Mouse (Mus musculus): ENCODE results near the gene Ccdc187. TPM values are rescaled to one million over a fixed set of nuclear protein-coding genes. Genes with fewer than 3 reads are reported as not detected.

Ccdc187 gene
- polyA plus RNA-seq, 1 experiment from 2014 or later = 0.27 TPM

DNA sequence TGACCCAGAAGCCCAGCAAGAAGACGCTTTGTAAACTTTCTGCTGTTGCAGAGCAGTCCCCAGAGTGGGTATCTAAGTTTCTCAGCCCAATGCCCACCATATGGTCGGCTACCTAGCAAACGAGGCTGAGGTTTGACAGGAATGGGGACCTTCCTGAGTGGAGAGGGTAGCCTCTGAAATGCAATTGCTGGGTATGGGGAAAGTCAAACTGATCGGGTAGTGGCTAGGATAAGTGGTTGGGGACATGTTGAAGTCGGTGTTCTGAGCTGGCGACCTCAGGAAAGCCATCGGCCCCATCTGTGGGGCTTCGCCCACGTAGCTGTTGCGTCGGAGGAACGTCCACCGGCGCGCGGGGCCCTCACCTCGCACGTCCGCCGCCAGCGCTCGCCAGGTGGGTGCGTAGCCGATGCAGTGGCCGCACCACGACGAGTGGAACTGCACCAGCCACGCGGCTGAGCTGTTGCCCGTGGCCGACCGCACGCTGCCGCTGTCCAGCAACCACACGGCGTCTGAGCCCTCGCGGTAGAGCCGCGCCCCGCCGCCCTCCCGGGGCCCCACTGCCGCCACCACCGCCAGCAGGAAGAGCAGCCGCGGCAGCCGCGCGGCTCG lies 57.6 kb downstream of the Ccdc187 start:
- Histone ChIP-seq H3K9ac (ENCODE audit: low read depth, low read length) (peak overlapping the region; percentile 92), H3K27ac (ENCODE audit: low read length) (peak overlapping the region; percentile 84), H3K27me3 (replicated peaks; ENCODE audit: control insufficient read depth, insufficient read depth, low read length) (no peaks in the 10 kb centered on the region), H3K4me2 (ENCODE audit: low read depth, low read length) (peak overlapping the region; percentile 85), H3K4me1 (ENCODE audit: control insufficient read depth, insufficient read depth, low read length) (peaks cover 37% of the 10 kb centered on the region), H3K9me3 (ENCODE audit: control insufficient read depth, low read length) (no peaks in the 10 kb centered on the region), H3K4me3 (ENCODE audit: low read length) (peak overlapping the region; percentile 85), H3K36me3 (ENCODE audit: control insufficient read depth, insufficient read depth, low read length) (no peaks in the 10 kb centered on the region)
- under 1% methylated on average over 51 of the region's 51 CpGs for WGBS
- ATAC-seq = peak; percentile 39

DNA sequence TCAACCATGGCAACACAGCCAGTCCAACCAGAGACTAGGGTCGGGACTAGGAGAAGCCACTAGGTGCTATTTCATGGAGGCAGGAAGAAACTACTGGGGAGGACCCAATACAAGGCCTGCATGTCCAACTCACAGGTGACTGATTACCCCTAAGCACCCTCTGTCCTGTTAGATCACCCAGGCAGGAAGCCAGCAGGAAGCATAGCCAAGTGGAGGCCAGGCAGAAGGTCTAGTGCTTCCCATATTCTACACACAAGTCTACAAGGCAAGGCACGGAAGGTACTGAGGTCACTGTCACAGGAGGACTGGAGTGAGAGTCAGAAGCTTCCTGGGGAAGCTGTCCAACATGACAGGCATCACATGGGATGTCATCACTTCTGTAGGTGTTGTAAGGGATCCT lies 59.6 kb downstream of the Ccdc187 start:
- no peak overlapping the region for H3K4me3 ChIP-seq (ENCODE audit: low read length)
- no peaks in the 10 kb centered on the region for H3K27me3 ChIP-seq (replicated peaks; ENCODE audit: control insufficient read depth, insufficient read depth, low read length)
- 0 out of 2 replicates have a peak, but pooled peaks have one; percentile 10 for ATAC-seq
- H3K9me3 ChIP-seq (ENCODE audit: control insufficient read depth, low read length) = no peaks in the 10 kb centered on the region
- 0 out of 2 replicates have a peak overlapping the region, but pooled peaks have one; percentile 9 for H3K4me2 ChIP-seq (ENCODE audit: low read depth, low read length)
- peaks cover 28% of the 10 kb centered on the region for H3K4me1 ChIP-seq (ENCODE audit: control insufficient read depth, insufficient read depth, low read length)
- no peak overlapping the region for H3K9ac ChIP-seq (ENCODE audit: low read depth, low read length)
- peak overlapping the region; percentile 70 for H3K27ac ChIP-seq (ENCODE audit: low read length)
- H3K36me3 ChIP-seq (ENCODE audit: control insufficient read depth, insufficient read depth, low read length) = no peaks in the 10 kb centered on the region
- WGBS = 58% methylated on average over 2 of the region's 2 CpGs

DNA sequence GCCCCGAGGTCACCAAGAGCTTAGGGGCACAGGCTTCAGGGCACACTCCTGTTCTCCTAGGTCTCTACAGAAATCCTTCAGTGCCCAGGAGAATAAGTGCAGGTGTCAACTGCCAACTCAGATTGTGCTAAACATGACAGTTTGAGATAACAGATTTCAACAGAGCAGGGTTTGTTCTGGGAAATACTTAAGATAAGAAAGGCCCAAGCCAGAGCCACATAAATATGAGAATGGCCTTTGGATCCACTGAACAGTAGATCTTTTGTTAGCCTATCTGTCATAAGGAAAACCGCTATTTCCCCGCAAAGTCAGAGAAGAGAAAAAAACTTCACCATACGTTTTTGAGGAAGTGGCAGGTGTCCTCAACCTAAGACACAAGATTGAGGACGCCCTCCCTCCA lies 60.1 kb downstream of the Ccdc187 start:
- Histone ChIP-seq H3K36me3 (ENCODE audit: control insufficient read depth, insufficient read depth, low read length) (no peaks in the 10 kb centered on the region), H3K4me1 (ENCODE audit: control insufficient read depth, insufficient read depth, low read length) (peaks cover 26% of the 10 kb centered on the region), H3K4me2 (ENCODE audit: low read depth, low read length) (0 out of 2 replicates have a peak overlapping the region, but pooled peaks have one; percentile 9), H3K27me3 (replicated peaks; ENCODE audit: control insufficient read depth, insufficient read depth, low read length) (no peaks in the 10 kb centered on the region), H3K4me3 (ENCODE audit: low read length) (no peak overlapping the region), H3K9me3 (ENCODE audit: control insufficient read depth, low read length) (no peaks in the 10 kb centered on the region), H3K9ac (ENCODE audit: low read depth, low read length) (no peak overlapping the region), H3K27ac (ENCODE audit: low read length) (peak overlapping the region; percentile 81)
- ATAC-seq = peak; percentile 56
- 61% methylated on average over 5 of the region's 5 CpGs for WGBS

DNA sequence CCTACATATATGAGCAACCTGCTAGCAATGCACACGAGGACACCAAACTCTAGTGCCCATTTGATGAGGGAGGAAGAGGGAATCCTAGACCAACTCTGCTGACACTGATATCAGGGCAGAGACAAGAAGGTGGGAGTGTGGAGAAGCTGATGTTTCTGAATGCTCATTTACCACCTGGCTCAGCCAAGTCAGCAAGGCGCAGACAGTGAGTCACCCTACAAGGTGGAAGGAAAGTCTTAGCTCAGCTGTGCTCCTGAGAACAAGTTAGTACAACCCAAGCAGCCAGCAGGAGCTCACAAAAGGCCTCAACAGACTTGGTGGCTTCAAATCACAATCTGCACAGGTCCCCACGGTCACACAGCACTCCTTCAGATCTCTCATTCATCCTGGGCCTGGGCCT lies 63.0 kb downstream of the Ccdc187 start:
- H3K4me2 ChIP-seq (ENCODE audit: low read depth, low read length) = no peak overlapping the region
- no peaks in the 10 kb centered on the region for H3K27me3 ChIP-seq (replicated peaks; ENCODE audit: control insufficient read depth, insufficient read depth, low read length)
- 0 out of 2 replicates have a peak, but pooled peaks cover 2% of the 10 kb centered on the region for H3K36me3 ChIP-seq (ENCODE audit: control insufficient read depth, insufficient read depth, low read length)
- H3K9me3 ChIP-seq (ENCODE audit: control insufficient read depth, low read length) = no peaks in the 10 kb centered on the region
- WGBS = 80% methylated on average over 3 of the region's 3 CpGs
- no peak overlapping the region; the same call in 1 of the 2 replicates for H3K9ac ChIP-seq (ENCODE audit: low read depth, low read length)
- no peak for ATAC-seq
- peaks cover 21% of the 10 kb centered on the region for H3K4me1 ChIP-seq (ENCODE audit: control insufficient read depth, insufficient read depth, low read length)
- H3K4me3 ChIP-seq (ENCODE audit: low read length) = no peak overlapping the region
- no peak overlapping the region for H3K27ac ChIP-seq (ENCODE audit: low read length)

DNA sequence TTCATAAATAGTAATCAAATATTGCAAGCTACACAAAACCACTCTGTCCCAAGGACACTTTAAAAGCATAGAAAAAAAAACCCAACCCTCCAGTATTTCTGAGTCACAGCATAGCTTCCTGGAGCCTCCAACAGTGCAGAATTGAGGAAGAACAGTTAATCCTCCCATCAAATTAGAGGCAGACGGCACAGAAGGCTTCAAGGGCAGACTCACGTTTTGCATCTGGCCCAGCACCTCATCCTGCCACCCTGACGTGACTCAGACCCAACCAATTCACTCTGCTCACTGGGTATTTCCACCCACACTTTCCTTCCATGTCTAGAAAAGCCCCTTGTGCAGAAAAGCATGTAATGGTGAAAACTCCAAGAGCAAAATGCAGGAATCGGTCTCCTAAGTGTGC lies 64.1 kb downstream of the Ccdc187 start:
- 46% methylated on average over 4 of the region's 4 CpGs for WGBS
- ATAC-seq = no peak
- H3K27me3 ChIP-seq (replicated peaks; ENCODE audit: control insufficient read depth, insufficient read depth, low read length) = no peaks in the 10 kb centered on the region
- H3K27ac ChIP-seq (ENCODE audit: low read length) = no peak overlapping the region
- no peak overlapping the region for H3K4me2 ChIP-seq (ENCODE audit: low read depth, low read length)
- no peak overlapping the region for H3K4me3 ChIP-seq (ENCODE audit: low read length)
- H3K9ac ChIP-seq (ENCODE audit: low read depth, low read length) = no peak overlapping the region
- peaks cover 2% of the 10 kb centered on the region; the same call in 1 of the 2 replicates for H3K36me3 ChIP-seq (ENCODE audit: control insufficient read depth, insufficient read depth, low read length)
- peaks cover 18% of the 10 kb centered on the region for H3K4me1 ChIP-seq (ENCODE audit: control insufficient read depth, insufficient read depth, low read length)
- no peaks in the 10 kb centered on the region for H3K9me3 ChIP-seq (ENCODE audit: control insufficient read depth, low read length)

DNA sequence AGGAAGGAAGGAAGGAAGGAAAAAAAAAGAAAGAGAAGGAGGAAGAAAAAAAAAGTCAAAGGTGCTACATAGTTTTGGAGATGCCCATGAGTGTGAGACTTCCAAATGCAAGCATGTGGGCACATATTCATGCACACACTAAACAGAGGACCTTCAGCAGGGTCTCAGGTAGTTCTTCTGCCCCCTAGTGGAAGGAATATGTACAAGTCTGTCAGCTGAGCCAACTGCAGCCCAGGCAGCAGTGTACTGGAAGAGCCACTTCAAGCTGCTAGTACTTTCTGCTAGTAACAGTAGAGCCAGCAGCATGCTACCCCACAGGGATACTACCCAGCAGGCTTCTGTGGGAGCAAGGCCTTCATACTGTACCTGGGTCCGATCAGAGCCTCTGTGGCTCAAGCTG lies 66.6 kb downstream of the Ccdc187 start:
- 80% methylated on average over 1 of the region's 1 CpGs for WGBS
- no peak overlapping the region for H3K27ac ChIP-seq (ENCODE audit: low read length)

DNA sequence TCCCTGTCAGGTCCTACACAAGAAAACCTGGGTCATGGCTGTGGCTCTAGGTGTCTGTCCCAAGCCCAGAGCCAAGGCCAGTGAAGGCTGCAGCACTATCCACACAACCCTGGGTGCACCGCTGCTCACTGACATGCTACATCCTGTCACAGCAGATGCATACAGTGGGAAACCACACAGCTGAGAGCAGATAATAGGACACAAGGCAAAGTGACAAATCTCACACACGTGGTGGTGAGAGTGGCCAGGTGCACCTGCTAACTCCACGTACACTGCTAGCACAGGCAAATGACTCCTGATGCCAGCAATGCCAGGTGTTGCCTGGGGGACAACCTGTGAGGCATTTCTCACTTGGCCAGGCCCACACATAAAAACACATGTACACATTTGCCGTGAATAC lies 69.1 kb downstream of the Ccdc187 start:
- peak; percentile 75 for ATAC-seq
- Histone ChIP-seq H3K36me3 (ENCODE audit: control insufficient read depth, insufficient read depth, low read length) (peaks cover 9% of the 10 kb centered on the region), H3K27me3 (replicated peaks; ENCODE audit: control insufficient read depth, insufficient read depth, low read length) (no peaks in the 10 kb centered on the region), H3K9ac (ENCODE audit: low read depth, low read length) (no peak overlapping the region), H3K4me2 (ENCODE audit: low read depth, low read length) (no peak overlapping the region), H3K9me3 (ENCODE audit: control insufficient read depth, low read length) (no peaks in the 10 kb centered on the region), H3K4me3 (ENCODE audit: low read length) (no peak overlapping the region), H3K27ac (ENCODE audit: low read length) (no peak overlapping the region), H3K4me1 (ENCODE audit: control insufficient read depth, insufficient read depth, low read length) (no peaks in the 10 kb centered on the region)
- WGBS = 91% methylated on average over 4 of the region's 4 CpGs

More for the DNA sequence above, 66.6 kb downstream of the Ccdc187 start:
- H3K4me2 ChIP-seq (ENCODE audit: low read depth, low read length) = no peak overlapping the region
- H3K36me3 ChIP-seq (ENCODE audit: control insufficient read depth, insufficient read depth, low read length) = peaks cover 9% of the 10 kb centered on the region
- no peaks in the 10 kb centered on the region for H3K9me3 ChIP-seq (ENCODE audit: control insufficient read depth, low read length)
- no peak for ATAC-seq
- 0 out of 2 replicates have a peak, but pooled peaks cover 2% of the 10 kb centered on the region for H3K4me1 ChIP-seq (ENCODE audit: control insufficient read depth, insufficient read depth, low read length)
- no peak overlapping the region for H3K9ac ChIP-seq (ENCODE audit: low read depth, low read length)
- no peaks in the 10 kb centered on the region for H3K27me3 ChIP-seq (replicated peaks; ENCODE audit: control insufficient read depth, insufficient read depth, low read length)
- no peak overlapping the region for H3K4me3 ChIP-seq (ENCODE audit: low read length)

DNA sequence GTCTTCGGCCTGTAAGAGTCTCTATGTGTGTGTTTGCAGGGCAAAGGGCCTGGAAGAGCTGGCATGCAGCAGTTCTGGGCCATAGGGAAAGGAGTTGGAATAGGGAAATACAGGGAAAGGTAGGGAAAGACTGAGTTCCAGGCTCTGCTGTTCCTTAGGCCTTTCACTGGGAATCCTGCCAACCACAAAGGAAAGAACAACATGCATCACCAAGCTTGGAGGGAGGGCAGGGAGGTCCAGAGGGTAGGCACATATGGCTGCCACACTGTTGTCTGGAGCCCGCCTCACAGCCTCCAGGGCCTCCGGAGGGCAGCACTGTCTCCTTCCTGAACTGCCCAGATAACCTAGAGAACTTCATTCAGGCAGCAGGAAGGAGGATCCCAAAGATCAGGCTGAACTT lies 70.4 kb downstream of the Ccdc187 start:
- ATAC-seq = no peak
- 87% methylated on average over 3 of the region's 3 CpGs for WGBS
- Histone ChIP-seq H3K4me2 (ENCODE audit: low read depth, low read length) (no peak overlapping the region), H3K27me3 (replicated peaks; ENCODE audit: control insufficient read depth, insufficient read depth, low read length) (no peaks in the 10 kb centered on the region), H3K9me3 (ENCODE audit: control insufficient read depth, low read length) (no peaks in the 10 kb centered on the region), H3K27ac (ENCODE audit: low read length) (no peak overlapping the region), H3K36me3 (ENCODE audit: control insufficient read depth, insufficient read depth, low read length) (peaks cover 9% of the 10 kb centered on the region), H3K9ac (ENCODE audit: low read depth, low read length) (no peak overlapping the region), H3K4me3 (ENCODE audit: low read length) (no peak overlapping the region), H3K4me1 (ENCODE audit: control insufficient read depth, insufficient read depth, low read length) (no peaks in the 10 kb centered on the region)

DNA sequence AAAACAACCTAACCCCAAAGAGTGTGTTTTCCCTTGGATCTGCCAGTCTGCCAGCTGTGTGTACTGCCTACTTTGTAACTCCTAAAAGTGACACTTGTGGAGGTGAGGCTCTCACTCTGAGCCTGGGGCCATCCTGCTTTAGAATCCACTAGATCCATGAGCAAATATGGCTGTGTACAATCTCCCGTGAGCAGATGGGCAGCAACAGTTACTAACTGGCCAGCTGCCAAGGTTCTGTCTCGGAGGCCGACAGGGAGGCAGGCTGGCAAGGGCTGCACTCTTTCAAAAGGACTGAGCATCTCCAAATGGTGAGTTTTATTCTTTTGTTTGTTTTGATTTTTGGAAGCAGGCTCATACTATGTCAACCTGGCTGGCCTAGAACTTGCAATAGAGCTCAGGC lies 79.8 kb downstream of the Ccdc187 start:
- no peaks in the 10 kb centered on the region for H3K4me1 ChIP-seq (ENCODE audit: control insufficient read depth, insufficient read depth, low read length)
- no peaks in the 10 kb centered on the region for H3K9me3 ChIP-seq (ENCODE audit: control insufficient read depth, low read length)
- no peak overlapping the region for H3K9ac ChIP-seq (ENCODE audit: low read depth, low read length)
- H3K4me3 ChIP-seq (ENCODE audit: low read length) = no peak overlapping the region
- ATAC-seq = no peak
- H3K36me3 ChIP-seq (ENCODE audit: control insufficient read depth, insufficient read depth, low read length) = peaks cover 19% of the 10 kb centered on the region
- 21% methylated on average over 3 of the region's 3 CpGs for WGBS
- no peaks in the 10 kb centered on the region for H3K27me3 ChIP-seq (replicated peaks; ENCODE audit: control insufficient read depth, insufficient read depth, low read length)
- H3K27ac ChIP-seq (ENCODE audit: low read length) = no peak overlapping the region
- H3K4me2 ChIP-seq (ENCODE audit: low read depth, low read length) = no peak overlapping the region

DNA sequence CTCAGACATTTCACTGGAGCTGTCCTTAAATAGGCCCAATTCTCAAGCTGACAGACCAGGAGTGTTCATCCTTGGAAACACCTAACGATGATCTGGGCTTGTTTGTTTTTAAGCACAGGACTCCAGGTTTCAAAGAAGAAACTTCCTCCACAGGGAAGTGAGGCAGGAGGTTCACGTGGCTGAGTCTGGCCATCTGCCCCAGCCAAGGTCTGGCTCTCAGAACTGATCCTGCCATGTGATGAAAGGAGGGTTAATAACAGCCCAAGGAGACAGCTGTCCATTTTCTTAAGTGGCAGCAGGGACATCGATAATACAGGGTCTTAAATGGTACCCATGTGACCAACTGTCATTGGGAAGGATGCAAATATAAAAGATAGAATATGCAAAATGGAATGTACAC lies 84.8 kb downstream of the Ccdc187 start:
- WGBS = 78% methylated on average over 3 of the region's 3 CpGs

More for the DNA sequence above, 84.8 kb downstream of the Ccdc187 start:
- H3K4me3 ChIP-seq (ENCODE audit: low read length) = no peak overlapping the region
- H3K4me1 ChIP-seq (ENCODE audit: control insufficient read depth, insufficient read depth, low read length) = peaks cover 13% of the 10 kb centered on the region
- no peak overlapping the region for H3K4me2 ChIP-seq (ENCODE audit: low read depth, low read length)
- no peak for ATAC-seq
- no peak overlapping the region for H3K27ac ChIP-seq (ENCODE audit: low read length)
- H3K9ac ChIP-seq (ENCODE audit: low read depth, low read length) = no peak overlapping the region
- H3K36me3 ChIP-seq (ENCODE audit: control insufficient read depth, insufficient read depth, low read length) = peaks cover 23% of the 10 kb centered on the region
- H3K27me3 ChIP-seq (replicated peaks; ENCODE audit: control insufficient read depth, insufficient read depth, low read length) = peaks cover 31% of the 10 kb centered on the region
- H3K9me3 ChIP-seq (ENCODE audit: control insufficient read depth, low read length) = no peaks in the 10 kb centered on the region

All from intestine, embryonic 16.5 days (tissue).